Mouse (Mus musculus) spleen, adult 10 weeks (tissue): ENCODE measurements around the gene Gm2663. TPM values are rescaled to one million over a fixed set of nuclear protein-coding genes. Genes with fewer than 3 reads are reported as not detected.

Experiments used
- polyA plus RNA-seq: library from polyadenylated mRNA; stranded (reverse); fragments of 350-450 nt; fragmentation: Illumina TruSeq; extraction: RNeasy Lipid Tissue Mini Kit (QIAGEN cat#74804); gene quantifications from one replicate; pipeline ENCODE4 v1.2.3, GENCODE M21; 2015; ENCODE audit warnings: low replicate concordance; ENCODE audit not compliant: insufficient read depth

Gm2663 gene
- polyA plus RNA-seq = 0.30 TPM

GRCm38 (mm10) chr6:40999379-40999778, at the start of gene Gm2663:
Gene Gm2663, minus strand, starts transcription at chr6:40999479.

GRCm38 (mm10) chr6:41035409-41035808, 36.1 kb upstream of the Gm2663 start, which contains the start of gene 2210010C04Rik:
Gene 2210010C04Rik, minus strand, starts transcription at chr6:41035509.

DNA sequence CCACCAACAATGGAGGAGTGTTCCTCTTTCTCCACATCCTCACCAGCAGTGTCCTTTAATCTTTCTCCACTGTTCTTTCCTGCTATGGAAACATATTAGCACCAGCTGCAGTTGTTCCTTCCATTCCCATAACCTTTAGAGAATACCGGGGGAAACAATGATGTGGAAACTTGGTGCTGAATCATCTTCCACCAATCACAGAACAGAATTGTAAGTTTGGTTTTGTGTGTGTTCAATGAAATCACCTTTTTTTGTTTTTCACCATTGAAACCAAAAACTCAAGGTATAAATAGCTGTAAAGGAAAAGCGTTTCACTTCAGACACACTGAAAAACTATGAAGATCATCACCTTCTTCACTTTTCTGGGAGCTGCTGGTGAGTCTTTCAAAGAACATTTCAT, 34.8 kb downstream of the Gm2663 start, which contains the start of gene 1810009J06Rik:
Gene 1810009J06Rik (plus strand): TSS at position 301 of the 400 bp plus-strand sequence.

GRCm38 (mm10) chr6:40951770-40952169, 47.5 kb downstream of the Gm2663 start, which contains the start of gene Gm4744:
Gene Gm4744, minus strand, starts transcription at chr6:40951870.

Other genes with a start within 250 kb of the Gm2663 start
- not detected for gene Moxd2, start 112.0 kb downstream of the Gm2663 start, polyA plus RNA-seq
- gene Prss58, start 99.1 kb downstream of the Gm2663 start, polyA plus RNA-seq = not detected
- not detected for gene 1700074P13Rik, start 58.9 kb downstream of the Gm2663 start, polyA plus RNA-seq
- not detected for gene Gm4744, start 47.6 kb downstream of the Gm2663 start, polyA plus RNA-seq
- gene 1810009J06Rik, start 34.7 kb downstream of the Gm2663 start, polyA plus RNA-seq = not detected
- 7.0 TPM for gene 2210010C04Rik, start 36.0 kb upstream of the Gm2663 start, polyA plus RNA-seq